31 mouse cellular contexts compared by ENCODE assay signal in genomic region chr9:73004076-73004475, GRCm38 (mm10). TPM values are rescaled to one million over a fixed set of nuclear protein-coding genes. Genes with fewer than 3 reads are reported as not detected.
"Had no signal": no experiment of that assay in that cellular context is flagged by ENCODE, and none has a peak within 500 bp of the region (broad histone marks: within the 10 kb centered on the region; RNA-seq: fewer than 3 reads in every experiment).

No protein-coding gene starts in this region.

- H3K27ac ChIP-seq: heart, adult 2 months; heart, embryonic 13.5 days; heart, embryonic 15.5 days; hindbrain, embryonic 13.5 days; hindbrain, embryonic 15.5 days; hindbrain, postnatal 0 days; kidney, embryonic 15.5 days; kidney, postnatal 0 days; limb, embryonic 13.5 days had no signal

- H3K27me3 ChIP-seq: heart, embryonic 13.5 days; heart, embryonic 15.5 days; hindbrain, embryonic 13.5 days; hindbrain, embryonic 15.5 days; kidney, embryonic 15.5 days; limb, embryonic 13.5 days had no signal

- H3K9me3 ChIP-seq: heart, embryonic 13.5 days; heart, embryonic 15.5 days; hindbrain, embryonic 13.5 days; hindbrain, embryonic 15.5 days; kidney, embryonic 15.5 days; limb, embryonic 13.5 days had no signal

- ATAC-seq: forebrain, embryonic 16.5 days; hindbrain, postnatal 0 days; intestine, embryonic 16.5 days had no signal

- H3K4me2 ChIP-seq: heart, embryonic 11.5 days; heart, embryonic 13.5 days; heart, embryonic 15.5 days; hindbrain, embryonic 13.5 days; hindbrain, embryonic 15.5 days; kidney, embryonic 15.5 days; limb, embryonic 13.5 days had no signal

- H3K9ac ChIP-seq: heart, embryonic 13.5 days; heart, embryonic 15.5 days; hindbrain, embryonic 13.5 days; hindbrain, embryonic 15.5 days; kidney, embryonic 15.5 days; limb, embryonic 13.5 days had no signal

- DNase-seq: gastrocnemius, postnatal 14 days; gastrocnemius, postnatal 36 days; heart, adult 11 months; heart, adult 2 months; heart, postnatal 14 days; heart, postnatal 36 days; kidney, adult 11 months; kidney, adult 2 months; kidney, adult 9 months; kidney, postnatal 14 days; kidney, postnatal 36 days; layer of hippocampus, adult 9-11 months; layer of hippocampus, postnatal 36 days; left cerebral cortex, postnatal 4 days had no signal

- H3K4me1 ChIP-seq: heart, embryonic 13.5 days; heart, embryonic 15.5 days; hindbrain, embryonic 13.5 days; hindbrain, embryonic 15.5 days; kidney, embryonic 15.5 days; limb, embryonic 13.5 days had no signal

- H3K4me3 ChIP-seq: heart, adult 2 months; heart, embryonic 13.5 days; heart, embryonic 15.5 days; hindbrain, embryonic 13.5 days; hindbrain, embryonic 15.5 days; kidney, embryonic 15.5 days; limb, embryonic 13.5 days had no signal

RNA-seq across cellular contexts. Expression of gene Gm44503, which starts 45.4 kb away (rescaled TPM):
- polyA plus RNA-seq: forebrain, embryonic 16.5 days; frontal cortex, adult 2 months; gonadal fat pad, adult 2 months; heart, adult 2 months; heart, embryonic 11.5 days; heart, embryonic 13.5 days; heart, embryonic 15.5 days; heart, postnatal 0 days; hindbrain, embryonic 13.5 days; hindbrain, embryonic 15.5 days; hindbrain, postnatal 0 days; intestine, embryonic 14.5 days; intestine, embryonic 16.5 days; kidney, adult 2 months; kidney, embryonic 15.5 days; kidney, postnatal 0 days; large intestine, adult 2 months; limb, embryonic 11.5 days; limb, embryonic 13.5 days had no signal
